Mouse (Mus musculus) embryonic facial prominence, embryonic 11.5 days (tissue): ENCODE measurements around the gene 4930518I15Rik. TPM values are rescaled to one million over a fixed set of nuclear protein-coding genes. Genes with fewer than 3 reads are reported as not detected.

ENCODE experiments used
- ATAC-seq: fragments of 200-750 bp; cut with Nextera tagmentation; replicated peaks from 2 replicates; pipeline ENCODE4 v1.8.0; 2017; ENCODE audit warnings: low read depth; ENCODE audit not compliant: insufficient number of reproducible peaks, low FRiP score, low TSS enrichment
- DNase-seq: peaks from one replicate; pipeline ENCODE4 v3.0.0-alpha.2; 2015; ENCODE audit warnings: low spot score
- H3K27ac ChIP-seq: fragments of 300-500 bp; sonication (generic); replicated peaks from 2 replicates; pipeline ENCODE4 v1.5.1; 2014; ENCODE audit warnings: mild to moderate bottlenecking, low read depth, low read length, control low read depth
- H3K27me3 ChIP-seq: fragments of 300-500 bp; sonication (generic); 2 replicates; pipeline ENCODE4 v1.6.1; 2014; ENCODE audit warnings: mild to moderate bottlenecking, low read length, moderate library complexity, mixed read lengths; ENCODE audit not compliant: control insufficient read depth, insufficient read depth
- H3K36me3 ChIP-seq: fragments of 300-500 bp; sonication (generic); replicated peaks from 2 replicates; pipeline ENCODE4 v1.6.1; 2014; ENCODE audit warnings: low read depth, mild to moderate bottlenecking, low read length, moderate library complexity, mixed read lengths; ENCODE audit not compliant: control insufficient read depth, insufficient read depth
- H3K4me1 ChIP-seq: fragments of 300-500 bp; sonication (generic); 2 replicates; pipeline ENCODE4 v1.6.1; 2014; ENCODE audit warnings: low read length, mixed read lengths; ENCODE audit not compliant: control insufficient read depth, insufficient read depth
- H3K4me2 ChIP-seq: fragments of 300-500 bp; sonication (generic); 2 replicates; pipeline ENCODE4 v1.6.1; 2014; ENCODE audit warnings: low read depth, mild to moderate bottlenecking, control low read depth, low read length, moderate library complexity
- H3K4me3 ChIP-seq: fragments of 300-500 bp; sonication (generic); 2 replicates; pipeline ENCODE4 v1.5.1; 2014; ENCODE audit warnings: low read depth, low read length, control low read depth
- H3K9ac ChIP-seq: fragments of 300-500 bp; sonication (generic); replicated peaks from 2 replicates; pipeline ENCODE4 v1.6.1; 2014; ENCODE audit warnings: mild to moderate bottlenecking, control low read depth, low read length
- H3K9me3 ChIP-seq: fragments of 300-500 bp; sonication (generic); replicated peaks from 2 replicates; pipeline ENCODE4 v1.6.1; 2016; ENCODE audit warnings: mild to moderate bottlenecking, low read length, inconsistent platforms, mixed read lengths; ENCODE audit not compliant: control insufficient read depth
- WGBS: fragments of 180-500 bp; shearing (Covaris S2); extraction: QIAGEN DNeasy Blood & Tissue Kit; methylation state at CpG from one replicate; pipeline ENCODE4 v1.1.7; 2014; 5-methylcytosine and 5-hydroxymethylcytosine counted together
- polyA plus RNA-seq: library from polyadenylated mRNA; unstranded; fragments of >200 nt; fragmentation: Nextera tagmentation; extraction: Ambion mirVana; gene quantifications from 2 replicates; pipeline ENCODE4 v1.2.1, GENCODE M21; 2014

4930518I15Rik gene
- polyA plus RNA-seq, 1 experiment from 2014 or later, result 4.3 TPM

- H3K4me2 ChIP-seq, result no peak overlapping the region
- no peaks in the 10 kb centered on the region for H3K27me3 ChIP-seq
- no peak overlapping the region for H3K9ac ChIP-seq
- WGBS, result 87% methylated on average over 8 of the region's 8 CpGs
- no peak overlapping the region for H3K27ac ChIP-seq
- no peaks in the 10 kb centered on the region for H3K4me1 ChIP-seq
- no peak overlapping the region for H3K4me3 ChIP-seq
- ATAC-seq (no peak), DNase-seq (no peak)
- H3K9me3 ChIP-seq, result no peaks in the 10 kb centered on the region
- H3K36me3 ChIP-seq, result peaks cover 5% of the 10 kb centered on the region; the same call in 1 of the 2 replicates
These were observed 16.5 kb upstream of the 4930518I15Rik start for GRCm38 (mm10) chr2:156874047-156874759.

- H3K4me2 ChIP-seq, result no peak overlapping the region
- no peak overlapping the region for H3K27ac ChIP-seq
- H3K4me3 ChIP-seq, result no peak overlapping the region
- no peaks in the 10 kb centered on the region for H3K27me3 ChIP-seq
- no peaks in the 10 kb centered on the region for H3K9me3 ChIP-seq
- peaks cover 5% of the 10 kb centered on the region for H3K36me3 ChIP-seq
- no peaks in the 10 kb centered on the region for H3K4me1 ChIP-seq
- WGBS, result 28% methylated on average over 5 of the region's 5 CpGs
- ATAC-seq (no peak), DNase-seq (peak; percentile 82)
- no peak overlapping the region for H3K9ac ChIP-seq
These were observed 15.9 kb upstream of the 4930518I15Rik start for GRCm38 (mm10) chr2:156873629-156874028.

GRCm38 (mm10) chr2:156870519-156870918 lies 12.8 kb upstream of the 4930518I15Rik start:
- Histone ChIP-seq H3K4me3 (no peak overlapping the region), H3K4me2 (no peak overlapping the region), H3K27ac (no peak overlapping the region), H3K9me3 (no peaks in the 10 kb centered on the region), H3K9ac (no peak overlapping the region), H3K4me1 (no peaks in the 10 kb centered on the region), H3K36me3 (peaks cover 5% of the 10 kb centered on the region), H3K27me3 (no peaks in the 10 kb centered on the region)
- ATAC-seq, result no peak
- DNase-seq, result no peak
- WGBS, result 79% methylated on average over 6 of the region's 6 CpGs

GRCm38 (mm10) chr2:156869554-156869953 lies 11.8 kb upstream of the 4930518I15Rik start:
- Histone ChIP-seq H3K36me3 (peaks cover 5% of the 10 kb centered on the region), H3K4me1 (no peaks in the 10 kb centered on the region), H3K27ac (no peak overlapping the region), H3K9ac (no peak overlapping the region), H3K4me3 (no peak overlapping the region), H3K9me3 (no peaks in the 10 kb centered on the region), H3K27me3 (no peaks in the 10 kb centered on the region), H3K4me2 (no peak overlapping the region)
- 94% methylated on average over 7 of the region's 7 CpGs for WGBS
- no peak for ATAC-seq
- no peak for DNase-seq

GRCm38 (mm10) chr2:156868994-156869393 lies 11.2 kb upstream of the 4930518I15Rik start:
- ATAC-seq (no peak), DNase-seq (no peak)
- 92% methylated on average over 8 of the region's 8 CpGs for WGBS
- Histone ChIP-seq H3K4me3 (no peak overlapping the region), H3K36me3 (peaks cover 3% of the 10 kb centered on the region), H3K27me3 (no peaks in the 10 kb centered on the region), H3K27ac (no peak overlapping the region), H3K4me2 (no peak overlapping the region), H3K9ac (no peak overlapping the region), H3K9me3 (no peaks in the 10 kb centered on the region), H3K4me1 (no peaks in the 10 kb centered on the region)

- DNase-seq, result no peak
- no peaks in the 10 kb centered on the region for H3K27me3 ChIP-seq
- no peak overlapping the region for H3K9ac ChIP-seq
- H3K9me3 ChIP-seq, result no peaks in the 10 kb centered on the region
- no peak overlapping the region for H3K4me3 ChIP-seq
- no peaks in the 10 kb centered on the region; the same call in 1 of the 2 replicates for H3K36me3 ChIP-seq
- no peak overlapping the region for H3K27ac ChIP-seq
- WGBS, result 88% methylated on average over 3 of the region's 3 CpGs
- H3K4me1 ChIP-seq, result no peaks in the 10 kb centered on the region
- H3K4me2 ChIP-seq, result no peak overlapping the region
- ATAC-seq, result no peak
These were observed 6.7 kb upstream of the 4930518I15Rik start for GRCm38 (mm10) chr2:156864481-156864880.

- H3K4me3 ChIP-seq, result peak overlapping the region; percentile 92
- H3K9ac ChIP-seq, result peak overlapping the region; percentile 90
- no peaks in the 10 kb centered on the region for H3K27me3 ChIP-seq
- no peaks in the 10 kb centered on the region for H3K4me1 ChIP-seq
- no peaks in the 10 kb centered on the region for H3K36me3 ChIP-seq
- ATAC-seq, result no peak; the same call in 1 of the 2 replicates
- H3K27ac ChIP-seq, result peak overlapping the region; percentile 60
- H3K4me2 ChIP-seq, result peak overlapping the region; percentile 86
- 3% methylated on average over 28 of the region's 28 CpGs for WGBS
- no peaks in the 10 kb centered on the region for H3K9me3 ChIP-seq
- no peak for DNase-seq
These were observed 5.9 kb upstream of the 4930518I15Rik start for GRCm38 (mm10) chr2:156863487-156864160.
